Mouse (Mus musculus) cerebellum, adult 18-20 months (tissue): ENCODE results near the gene 4933414I15Rik.

Experiments
- DNase-seq, 2 experiments: peaks; one replicate each; pipeline ENCODE4 v3.0.0; 2021

4933414I15Rik gene

GRCm38 (mm10) chr11:50943506-50943905 lies at the start of gene 4933414I15Rik:
4933414I15Rik (minus strand) TSS chr11:50943765.
- DNase-seq, result no peak

GRCm38 (mm10) chr11:50981667-50982066 lies 38.1 kb upstream of the 4933414I15Rik start, which contains the start of gene Olfr1377:
Olfr1377 (plus strand) TSS chr11:50981967.
- no peak for DNase-seq

- DNase-seq, result peak in 1 of 2 experiments; percentile 1
These were observed 33.7 kb upstream of the 4933414I15Rik start for GRCm38 (mm10) chr11:50977216-50977615.

GRCm38 (mm10) chr11:50966230-50966629 lies 22.7 kb upstream of the 4933414I15Rik start, which contains the start of gene Olfr1378:
Olfr1378 (plus strand) TSS chr11:50966530.
- no peak for DNase-seq

GRCm38 (mm10) chr11:50964886-50965285 lies 21.3 kb upstream of the 4933414I15Rik start:
- no peak for DNase-seq

GRCm38 (mm10) chr11:50953665-50954064 lies 10.1 kb upstream of the 4933414I15Rik start, which contains the start of gene Prop1:
Prop1 (minus strand) TSS chr11:50953765.
- no peak for DNase-seq

GRCm38 (mm10) chr11:50952290-50952689 lies 8.7 kb upstream of the 4933414I15Rik start:
- DNase-seq, result no peak

GRCm38 (mm10) chr11:50942386-50942785 lies 1.2 kb downstream of the 4933414I15Rik start:
- DNase-seq, result no peak

GRCm38 (mm10) chr11:50939621-50940366 lies 3.8 kb downstream of the 4933414I15Rik start:
- peak; percentile 29 to 38 for DNase-seq

- no peak for DNase-seq
These were observed 5.1 kb downstream of the 4933414I15Rik start for GRCm38 (mm10) chr11:50938435-50938834.

GRCm38 (mm10) chr11:50932040-50932439 lies 11.5 kb downstream of the 4933414I15Rik start:
- no peak for DNase-seq

GRCm38 (mm10) chr11:50931451-50931866 lies 12.1 kb downstream of the 4933414I15Rik start, which contains the start of gene Zfp354b:
Zfp354b (minus strand) TSS chr11:50931633.
- DNase-seq, result peak; percentile 87 to 94

GRCm38 (mm10) chr11:50931021-50931420 lies 12.5 kb downstream of the 4933414I15Rik start:
- peak in 1 of 2 experiments; percentile 38 for DNase-seq

- peak in 1 of 2 experiments; percentile 25 for DNase-seq
These were observed 13.0 kb downstream of the 4933414I15Rik start for GRCm38 (mm10) chr11:50930469-50931014.

- DNase-seq, result peak; percentile 94
These were observed 27.8 kb downstream of the 4933414I15Rik start, which contains the start of gene Zfp2 for GRCm38 (mm10) chr11:50915671-50916320. Zfp2 (minus strand) TSS chr11:50916165.

GRCm38 (mm10) chr11:50914461-50914860 lies 29.1 kb downstream of the 4933414I15Rik start:
- DNase-seq, result no peak

- DNase-seq, result no peak
These were observed 30.3 kb downstream of the 4933414I15Rik start for GRCm38 (mm10) chr11:50913301-50913700.

- no peak for DNase-seq
These were observed 35.4 kb downstream of the 4933414I15Rik start for GRCm38 (mm10) chr11:50908136-50908535.

- DNase-seq, result no peak
These were observed 46.2 kb downstream of the 4933414I15Rik start for GRCm38 (mm10) chr11:50897359-50897758.

GRCm38 (mm10) chr11:50892441-50892840 lies 51.1 kb downstream of the 4933414I15Rik start:
- DNase-seq, result no peak
